Mouse (Mus musculus) retina, postnatal 7 days (tissue): ENCODE results near the gene Kalrn.

Source experiments
- DNase-seq: peaks from one replicate; pipeline ENCODE4 v3.0.0-alpha.2; 2012; ENCODE audit warnings: low read depth, low spot score

The Kalrn gene

DNA sequence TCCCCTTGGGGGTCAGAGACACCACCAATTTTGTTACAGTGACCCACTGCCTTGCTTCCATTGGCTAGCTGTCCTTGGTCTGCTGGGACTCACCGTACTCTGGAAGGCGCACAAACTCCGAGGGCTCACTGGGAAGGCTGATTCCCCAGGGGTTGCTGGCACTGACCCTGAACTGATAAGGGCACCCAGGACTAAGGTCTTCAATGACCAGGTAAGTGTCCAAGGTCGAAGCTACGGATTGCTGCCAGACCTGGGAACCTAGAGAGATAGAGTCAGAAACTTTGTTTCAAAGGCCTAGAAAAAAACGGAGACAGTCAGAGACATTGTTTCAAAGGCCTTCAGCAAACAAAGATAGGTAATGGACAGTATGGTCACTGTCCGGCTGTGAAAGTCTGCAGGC lies 586.3 kb downstream of the Kalrn start:
- DNase-seq, result no peak

GRCm38 (mm10) chr16:33985372-33985771 lies 588.0 kb downstream of the Kalrn start:
- no peak for DNase-seq

DNA sequence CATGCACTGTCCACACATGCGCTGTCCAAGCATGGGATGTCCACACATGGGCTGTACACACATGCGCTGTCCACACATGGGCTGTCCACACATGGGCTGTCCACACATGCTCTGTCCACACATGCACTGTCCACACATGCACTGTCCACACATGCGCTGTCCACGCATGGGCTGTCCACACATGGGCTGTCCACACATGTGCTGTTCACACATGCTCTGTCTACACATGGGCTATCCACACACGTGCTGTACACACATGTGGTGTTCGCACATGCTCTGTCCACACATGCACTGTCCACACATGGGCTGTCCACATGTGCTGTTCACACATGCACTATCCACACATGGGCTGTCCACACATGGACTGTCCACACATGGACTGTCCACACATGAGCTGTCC lies 589.6 kb downstream of the Kalrn start:
- DNase-seq, result no peak

DNA sequence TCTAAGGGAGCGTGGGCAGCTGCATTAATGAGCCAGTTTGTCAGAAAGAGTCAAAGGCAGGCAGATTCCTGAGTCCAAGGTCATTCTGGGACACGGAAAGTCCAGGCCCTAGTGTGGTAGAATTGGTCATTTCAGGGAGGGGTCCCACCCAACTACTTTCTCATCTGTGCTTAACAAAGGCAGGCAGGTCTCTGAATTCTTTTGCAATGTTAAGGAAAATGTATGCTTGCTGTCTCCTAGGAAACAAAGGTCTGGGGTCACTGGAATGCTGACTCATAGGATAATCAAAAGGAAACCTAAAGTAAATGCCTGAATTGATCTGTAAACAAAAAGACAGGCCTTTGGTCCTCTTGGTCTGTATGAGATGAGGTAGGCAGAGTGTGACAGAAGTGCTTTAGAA lies 593.5 kb downstream of the Kalrn start:
- no peak for DNase-seq

DNA sequence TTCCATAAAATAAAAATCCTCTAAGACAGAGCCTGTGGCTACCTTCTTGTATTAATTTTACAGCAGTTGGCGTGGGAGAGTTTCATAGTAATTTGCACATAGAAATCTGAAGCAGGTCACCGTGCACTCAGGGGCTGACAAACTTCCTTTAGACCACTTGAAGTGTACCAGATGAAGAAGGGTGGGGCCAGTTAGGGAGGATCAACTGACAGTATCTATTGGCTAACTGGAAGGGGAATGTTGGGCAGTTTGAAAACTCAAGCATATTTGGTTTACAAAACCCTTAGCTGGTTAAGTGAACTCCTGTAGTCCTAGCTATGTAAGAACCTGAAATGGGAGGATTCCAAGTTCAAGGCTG lies 606.1 kb downstream of the Kalrn start:
- DNase-seq, result no peak

- peak; percentile 74 for DNase-seq
These were observed 606.6 kb downstream of the Kalrn start, which contains the start of gene Umps for GRCm38 (mm10) chr16:33966538-33967282. TSS of gene Umps (minus strand) at chr16:33967038.

DNA sequence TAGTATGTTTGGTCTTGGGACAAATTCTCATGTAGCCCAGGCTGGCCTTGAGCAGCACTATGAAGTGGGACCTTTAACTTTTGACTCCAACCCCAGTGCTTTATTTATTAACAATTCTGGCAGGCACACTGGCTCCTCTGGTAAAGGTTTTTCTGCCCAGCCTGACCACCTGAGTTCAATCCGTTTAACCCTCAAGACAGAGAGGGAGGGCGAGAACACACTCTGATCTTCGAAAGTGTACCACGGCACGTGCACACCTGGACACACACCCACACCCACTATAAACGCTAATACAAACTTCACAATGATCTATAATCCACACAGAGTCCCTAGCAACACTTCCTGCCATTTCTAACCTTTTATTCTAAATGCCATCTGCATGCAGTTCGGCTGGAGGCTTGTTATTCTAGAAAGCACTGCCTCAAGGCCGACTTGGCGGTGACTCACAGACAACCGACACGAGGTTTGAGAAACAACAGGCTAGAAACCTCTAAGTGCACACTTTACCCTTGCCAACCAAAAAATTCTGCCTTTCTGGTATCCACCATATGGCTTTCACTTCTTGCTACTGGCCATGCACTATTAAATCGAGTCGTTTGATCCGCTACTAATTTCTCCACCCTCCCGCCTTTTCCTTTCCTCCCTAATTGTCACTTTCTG lies 607.3 kb downstream of the Kalrn start:
- DNase-seq, result no peak

GRCm38 (mm10) chr16:33963509-33963908 lies 609.8 kb downstream of the Kalrn start:
- DNase-seq, result no peak

GRCm38 (mm10) chr16:33954793-33955192 lies 618.5 kb downstream of the Kalrn start:
- no peak for DNase-seq

DNA sequence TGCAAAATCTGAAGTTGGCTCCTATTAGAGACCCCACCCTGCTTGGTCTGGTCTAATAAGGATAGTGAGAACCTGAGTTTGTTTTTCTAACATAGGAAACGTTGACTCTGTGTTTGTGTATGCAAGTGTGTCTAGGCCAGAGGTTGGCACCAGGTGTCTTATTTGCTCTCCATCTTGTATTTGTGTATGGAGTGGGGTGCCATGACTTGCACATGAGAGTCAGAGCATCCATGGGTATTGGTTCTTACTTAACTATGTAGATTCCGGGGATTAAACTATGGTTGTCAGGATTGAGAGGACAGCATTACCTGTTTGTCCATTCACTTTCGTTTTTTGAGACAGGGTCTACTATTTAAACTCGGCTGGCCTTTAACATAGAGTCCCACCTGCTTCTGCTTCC lies 620.3 kb downstream of the Kalrn start:
- no peak for DNase-seq

DNA sequence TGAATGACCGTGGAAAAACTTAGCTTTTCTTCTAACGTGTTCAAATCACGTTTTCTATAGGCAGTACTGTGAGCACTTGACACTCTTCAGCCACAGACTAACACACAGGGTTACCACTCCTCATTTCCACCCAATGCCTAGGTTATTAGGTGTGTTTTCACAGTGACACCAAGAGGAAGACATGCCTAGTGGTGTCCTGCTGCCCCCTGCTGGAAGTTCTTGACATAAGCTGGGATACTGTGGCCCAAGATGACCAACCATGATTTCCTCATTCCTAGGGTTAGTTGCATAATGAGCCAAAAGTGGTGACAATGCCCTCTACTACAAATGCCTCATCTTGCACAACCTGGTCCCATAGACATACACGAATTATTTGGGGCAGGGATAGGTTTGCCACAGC lies 622.5 kb downstream of the Kalrn start:
- peak; percentile 81 for DNase-seq

GRCm38 (mm10) chr16:33950386-33950785 lies 622.9 kb downstream of the Kalrn start:
- DNase-seq, result no peak

DNA sequence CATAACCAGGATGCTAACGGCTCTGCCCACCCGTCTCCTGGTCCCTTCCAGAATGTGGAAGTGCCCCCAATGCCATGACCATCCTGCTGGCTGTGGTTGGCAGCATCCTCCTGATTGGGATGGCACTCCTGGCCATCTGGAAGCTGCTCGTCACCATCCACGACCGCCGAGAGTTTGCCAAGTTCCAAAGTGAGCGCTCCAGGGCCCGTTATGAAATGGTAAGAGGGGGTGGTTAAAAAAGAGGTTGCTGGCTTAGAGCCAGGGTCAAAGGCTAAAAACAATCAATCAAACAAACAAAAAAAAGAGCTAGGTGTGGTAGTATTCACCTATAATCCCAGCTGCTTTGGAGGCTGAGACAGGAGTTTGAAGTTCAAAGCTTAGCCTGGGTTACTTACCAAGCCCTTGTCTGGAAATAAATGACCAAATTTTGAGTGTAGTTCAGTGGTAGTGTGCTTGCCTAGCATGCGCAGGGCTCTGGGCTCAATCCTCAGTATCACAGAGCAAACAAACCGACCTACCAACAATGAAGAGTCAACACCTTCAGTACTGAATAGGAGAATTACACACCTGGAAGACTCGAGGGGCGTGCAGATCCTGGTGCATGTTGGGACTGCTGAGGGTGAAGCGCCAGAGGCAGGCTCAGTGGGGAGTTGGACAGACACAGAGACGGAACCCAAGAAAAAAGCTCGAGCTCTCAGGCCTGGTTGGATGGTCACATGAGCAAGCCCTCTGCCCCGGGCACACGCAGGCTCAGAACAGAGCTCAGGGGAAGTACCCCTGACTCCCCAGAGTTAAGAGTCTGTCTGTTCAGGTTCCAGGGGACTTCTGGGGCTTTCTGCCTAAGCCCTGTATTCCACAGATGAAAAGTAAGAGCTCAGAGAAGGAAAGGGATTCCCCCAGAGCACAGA lies 625.4 kb downstream of the Kalrn start:
- no peak for DNase-seq

DNA sequence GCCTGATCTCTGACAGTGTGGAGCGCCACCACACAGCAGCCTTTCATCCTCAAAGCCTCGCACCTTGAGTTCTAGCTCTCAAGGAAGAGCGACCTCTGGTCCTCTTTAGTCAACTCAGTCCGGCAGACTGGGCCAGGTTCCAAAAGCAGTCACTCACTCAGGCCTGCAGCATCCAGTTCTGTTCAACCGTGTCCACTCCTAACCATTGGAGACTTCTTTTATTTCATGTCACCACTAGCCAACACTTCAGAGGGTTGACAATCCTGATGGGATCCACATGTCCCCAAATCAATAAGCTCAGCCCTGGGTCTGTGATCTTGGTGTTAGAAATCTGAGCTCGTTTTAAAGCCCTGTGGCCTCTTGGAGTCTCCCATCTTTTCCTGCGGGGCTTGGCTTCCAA lies 627.3 kb downstream of the Kalrn start:
- DNase-seq, result no peak

DNA sequence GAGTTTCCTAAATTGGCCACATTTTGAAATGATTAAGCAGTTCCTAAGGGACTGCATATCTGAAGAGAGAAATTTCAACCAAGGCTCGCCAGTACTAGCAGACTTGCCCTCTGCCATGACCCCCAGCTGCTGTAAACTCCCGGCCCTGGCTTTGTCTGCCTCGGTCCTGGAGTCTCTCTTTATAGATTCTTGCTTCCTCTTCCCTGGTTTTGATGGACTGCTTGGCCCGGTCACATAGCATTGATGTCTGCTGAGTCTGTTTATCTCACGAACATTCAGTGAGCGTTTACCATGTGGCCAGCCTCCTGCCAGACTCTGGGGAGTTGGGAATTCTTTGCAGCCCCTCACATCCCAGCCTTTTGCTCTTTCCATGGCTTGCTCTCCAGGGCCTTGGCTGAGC lies 628.6 kb downstream of the Kalrn start:
- DNase-seq, result no peak

- DNase-seq, result no peak
These were observed 629.2 kb downstream of the Kalrn start for GRCm38 (mm10) chr16:33944126-33944525.

- no peak for DNase-seq
These were observed 629.9 kb downstream of the Kalrn start for GRCm38 (mm10) chr16:33943388-33943787.

DNA sequence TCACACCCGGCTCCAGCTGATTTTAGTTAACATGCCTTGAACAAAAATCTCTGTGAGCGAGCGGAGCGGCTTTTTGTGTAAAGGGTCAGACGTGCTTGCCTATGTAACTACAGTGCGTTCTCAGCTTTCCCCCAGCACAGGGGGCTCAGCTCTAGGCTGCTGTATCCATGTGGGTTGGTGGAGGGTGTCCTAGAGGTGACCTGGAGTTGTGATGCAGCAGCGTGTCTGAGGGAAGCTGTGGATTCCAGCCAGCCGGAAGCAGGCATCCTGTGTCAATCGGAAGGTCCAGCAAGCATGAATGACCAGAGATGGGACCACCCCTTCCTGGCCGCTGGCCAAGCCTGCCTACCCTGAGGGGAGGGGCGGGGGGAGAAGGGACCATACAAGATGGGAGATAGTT lies 631.0 kb downstream of the Kalrn start:
- no peak for DNase-seq

DNA sequence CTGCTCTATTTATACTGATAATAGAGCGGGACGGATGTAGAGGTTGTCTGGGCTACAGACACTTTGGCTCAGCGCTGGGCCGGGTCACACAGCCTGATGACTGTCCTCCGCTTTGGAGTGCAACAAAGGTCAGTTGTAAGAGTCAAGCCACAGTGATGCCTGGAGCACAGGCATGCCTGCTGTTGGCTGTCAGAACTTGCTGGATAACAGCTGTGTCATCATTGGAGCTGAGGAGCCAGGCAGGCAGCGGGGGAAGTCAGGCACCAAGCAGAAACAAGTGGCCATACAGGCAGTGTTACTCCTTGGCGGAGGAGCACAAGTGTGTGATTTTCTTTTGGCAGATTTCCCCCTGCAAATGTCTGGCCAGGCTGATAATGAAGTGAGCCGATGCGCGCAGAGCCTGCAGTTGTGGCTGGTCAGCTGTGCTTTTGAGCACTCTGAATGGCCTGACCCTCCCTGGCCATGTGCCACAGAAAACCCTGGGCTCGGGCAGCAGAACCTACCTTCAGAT lies 632.0 kb downstream of the Kalrn start:
- DNase-seq, result no peak

- no peak for DNase-seq
These were observed 633.2 kb downstream of the Kalrn start for GRCm38 (mm10) chr16:33940095-33940494.

- no peak for DNase-seq
These were observed 633.7 kb downstream of the Kalrn start for GRCm38 (mm10) chr16:33939636-33940035.

DNA sequence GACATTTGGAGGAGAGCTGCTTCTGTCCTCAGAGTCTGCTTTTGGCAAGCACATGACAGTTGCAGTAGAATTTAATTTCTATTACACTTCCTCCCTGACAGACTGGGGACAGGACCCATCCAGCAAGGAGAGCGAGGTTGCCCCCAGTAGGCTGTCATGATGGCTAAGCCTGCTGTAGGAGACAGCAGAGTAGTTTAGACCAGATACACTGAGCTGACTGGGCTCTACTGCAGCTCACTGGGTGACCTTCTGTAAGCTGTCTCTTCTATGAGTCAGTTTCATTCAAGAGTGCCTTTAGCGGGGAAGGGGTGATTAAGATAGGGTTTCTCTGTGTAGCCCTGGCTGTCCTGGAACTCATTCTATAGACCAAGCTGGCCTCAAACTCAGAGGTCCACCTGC lies 634.2 kb downstream of the Kalrn start:
- no peak for DNase-seq
